Mouse (Mus musculus): Measurements from ENCODE around the gene Hist1h4j. TPM values are rescaled to one million over a fixed set of nuclear protein-coding genes. Genes with fewer than 3 reads are reported as not detected.
A peak's percentile ranks its signal among the peaks of the same experiment; 100 is the strongest.

The Hist1h4j gene
- polyA plus RNA-seq, 1 experiment from 2014 or later = 2.4 TPM

DNA sequence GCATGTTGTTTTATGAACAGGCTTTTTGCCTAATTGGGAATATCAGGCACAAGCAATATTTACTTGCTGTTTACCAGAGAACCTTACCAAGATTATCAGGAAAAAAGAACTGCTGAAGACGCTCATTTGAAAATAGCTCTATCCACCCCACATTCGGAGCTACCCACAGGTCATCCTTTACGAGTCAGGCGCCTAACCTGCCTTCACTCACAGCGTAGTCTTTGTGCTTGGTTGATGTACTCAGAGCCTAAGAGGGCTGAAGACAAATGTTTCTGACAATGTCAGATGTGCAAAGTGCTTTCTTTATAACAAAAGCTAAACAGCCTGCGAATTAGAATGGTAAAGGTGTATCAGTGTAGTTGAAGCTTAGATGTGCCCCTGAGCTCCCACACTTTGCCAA, 49.4 kb downstream of the Hist1h4j start:
- H3K9me3 ChIP-seq (ENCODE audit: control insufficient read depth, low read length) = no peaks in the 10 kb centered on the region
- peaks cover 28% of the 10 kb centered on the region for H3K4me1 ChIP-seq (ENCODE audit: control insufficient read depth, insufficient read depth, low read length)
- 33% methylated on average over 6 of the region's 6 CpGs for WGBS
- H3K4me3 ChIP-seq (ENCODE audit: low read length) = peak overlapping the region; percentile 45; the same call in 1 of the 2 replicates
- H3K9ac ChIP-seq (ENCODE audit: low read depth, low read length) = peak overlapping the region; percentile 52; the same call in 1 of the 2 replicates
- peak overlapping the region; percentile 95 for H3K27ac ChIP-seq (ENCODE audit: low read depth, low read length)
- H3K4me2 ChIP-seq (replicated peaks; ENCODE audit: low read depth, low read length) = peak overlapping the region; percentile 44
- no peaks in the 10 kb centered on the region for H3K36me3 ChIP-seq (ENCODE audit: control insufficient read depth, insufficient read depth, low read length)
- H3K27me3 ChIP-seq (ENCODE audit: control insufficient read depth, insufficient read depth, low read length) = no peaks in the 10 kb centered on the region
- ATAC-seq (ENCODE audit: low FRiP score, low TSS enrichment) = no peak

Small RNA genes within 50 kb of the gene (microRNA-seq; reads per million reads assigned to microRNA genes)
- gene Gm44357 = not detected
- not detected for gene Gm44367
- not detected for gene Gm44454

Other genes starting within 250 kb of the Hist1h4j start
- 0.23 and 0.34 TPM in 2 replicates for gene AK157302, start 239.8 kb upstream of the Hist1h4j start, polyA plus RNA-seq (2014; fragmentation: Nextera tagmentation; extraction: Ambion mirVana)
- gene Gm11273, start 233.6 kb upstream of the Hist1h4j start, polyA plus RNA-seq (2014; fragmentation: Nextera tagmentation; extraction: Ambion mirVana) = 4.7 and 7.2 TPM in 2 replicates
- 7.3 and 11.8 TPM in 2 replicates for gene Zkscan8, start 203.9 kb upstream of the Hist1h4j start, polyA plus RNA-seq (2014; fragmentation: Nextera tagmentation; extraction: Ambion mirVana)
- 0.18 and 0.20 TPM in 2 replicates for gene Olfr1366, start 192.3 kb upstream of the Hist1h4j start, polyA plus RNA-seq (2014; fragmentation: Nextera tagmentation; extraction: Ambion mirVana)
- gene Olfr1535, start 175.2 kb upstream of the Hist1h4j start, polyA plus RNA-seq (2014; fragmentation: Nextera tagmentation; extraction: Ambion mirVana) = 0.05 TPM in 1 of 2 replicates, not detected in the other
- not detected in 2 replicates for gene Olfr1364, start 153.3 kb upstream of the Hist1h4j start, polyA plus RNA-seq (2014; fragmentation: Nextera tagmentation; extraction: Ambion mirVana)
- gene Olfr1362, start 121.0 kb upstream of the Hist1h4j start, polyA plus RNA-seq (2014; fragmentation: Nextera tagmentation; extraction: Ambion mirVana) = not detected in 2 replicates
- gene Olfr11, start 92.5 kb upstream of the Hist1h4j start, polyA plus RNA-seq (2014; fragmentation: Nextera tagmentation; extraction: Ambion mirVana) = 0.07 TPM in 1 of 2 replicates, not detected in the other
- not detected in 2 replicates for gene Olfr1361, start 71.7 kb upstream of the Hist1h4j start, polyA plus RNA-seq (2014; fragmentation: Nextera tagmentation; extraction: Ambion mirVana)
- gene Olfr1360, start 57.7 kb upstream of the Hist1h4j start, polyA plus RNA-seq (2014; fragmentation: Nextera tagmentation; extraction: Ambion mirVana) = not detected in 2 replicates
- not detected in 2 replicates for gene Olfr1359, start 37.0 kb upstream of the Hist1h4j start, polyA plus RNA-seq (2014; fragmentation: Nextera tagmentation; extraction: Ambion mirVana)
- 3.3 and 5.5 TPM in 2 replicates for gene Hist1h2bl, start 18.9 kb upstream of the Hist1h4j start, polyA plus RNA-seq (2014; fragmentation: Nextera tagmentation; extraction: Ambion mirVana)
- gene Hist1h2ai, start 18.6 kb upstream of the Hist1h4j start, polyA plus RNA-seq (2014; fragmentation: Nextera tagmentation; extraction: Ambion mirVana) = 28.1 and 88.2 TPM in 2 replicates
- gene Hist1h3h, start 17.4 kb upstream of the Hist1h4j start, polyA plus RNA-seq (2014; fragmentation: Nextera tagmentation; extraction: Ambion mirVana) = 11.7 and 35.9 TPM in 2 replicates
- 6.8 and 12.6 TPM in 2 replicates for gene Hist1h2bm, start 13.0 kb upstream of the Hist1h4j start, polyA plus RNA-seq (2014; fragmentation: Nextera tagmentation; extraction: Ambion mirVana)
- gene Hist1h4k, start 15.4 kb downstream of the Hist1h4j start, polyA plus RNA-seq (2014; fragmentation: Nextera tagmentation; extraction: Ambion mirVana) = 2.9 and 7.8 TPM in 2 replicates
- gene Hist1h2ak, start 18.8 kb downstream of the Hist1h4j start, polyA plus RNA-seq (2014; fragmentation: Nextera tagmentation; extraction: Ambion mirVana) = 18.5 and 21.7 TPM in 2 replicates
- gene Hist1h2bn, start 19.1 kb downstream of the Hist1h4j start, polyA plus RNA-seq (2014; fragmentation: Nextera tagmentation; extraction: Ambion mirVana) = 2.0 and 11.0 TPM in 2 replicates
- gene Hist1h1b, start 45.6 kb downstream of the Hist1h4j start, polyA plus RNA-seq (2014; fragmentation: Nextera tagmentation; extraction: Ambion mirVana) = 18.8 and 27.0 TPM in 2 replicates
- gene Hist1h3i, start 48.3 kb downstream of the Hist1h4j start, polyA plus RNA-seq (2014; fragmentation: Nextera tagmentation; extraction: Ambion mirVana) = 212 and 289 TPM in 2 replicates
- 11.0 and 12.2 TPM in 2 replicates for gene Hist1h2an, start 52.2 kb downstream of the Hist1h4j start, polyA plus RNA-seq (2014; fragmentation: Nextera tagmentation; extraction: Ambion mirVana)
- 1.9 and 4.3 TPM in 2 replicates for gene Hist1h2bp, start 52.4 kb downstream of the Hist1h4j start, polyA plus RNA-seq (2014; fragmentation: Nextera tagmentation; extraction: Ambion mirVana)
- 25.4 and 40.2 TPM in 2 replicates for gene Hist1h2bq, start 75.1 kb downstream of the Hist1h4j start, polyA plus RNA-seq (2014; fragmentation: Nextera tagmentation; extraction: Ambion mirVana)
- 2.5 TPM in 1 of 2 replicates, not detected in the other for gene Hist1h2ao, start 75.4 kb downstream of the Hist1h4j start, polyA plus RNA-seq (2014; fragmentation: Nextera tagmentation; extraction: Ambion mirVana)
- gene Hist1h4m, start 76.7 kb downstream of the Hist1h4j start, polyA plus RNA-seq (2014; fragmentation: Nextera tagmentation; extraction: Ambion mirVana) = not detected in 2 replicates
- gene Hist1h4n, start 97.1 kb downstream of the Hist1h4j start, polyA plus RNA-seq (2014; fragmentation: Nextera tagmentation; extraction: Ambion mirVana) = 23.1 and 41.1 TPM in 2 replicates
- 4,540 and 6,439 TPM in 2 replicates for gene Hist1h2ap, start 98.4 kb downstream of the Hist1h4j start, polyA plus RNA-seq (2014; fragmentation: Nextera tagmentation; extraction: Ambion mirVana)
- 27.1 and 42.5 TPM in 2 replicates for gene Hist1h2br, start 98.7 kb downstream of the Hist1h4j start, polyA plus RNA-seq (2014; fragmentation: Nextera tagmentation; extraction: Ambion mirVana)
- 15.5 and 17.9 TPM in 2 replicates for gene Zfp184, start 210.0 kb downstream of the Hist1h4j start, polyA plus RNA-seq (2014; fragmentation: Nextera tagmentation; extraction: Ambion mirVana)
- gene Pom121l2, start 246.1 kb downstream of the Hist1h4j start, polyA plus RNA-seq (2014; fragmentation: Nextera tagmentation; extraction: Ambion mirVana) = 0.36 TPM in 1 of 2 replicates, not detected in the other

Measured in kidney, embryonic 14.5 days (tissue).